Mouse (Mus musculus) heart, postnatal 25 days (tissue): Measurements from ENCODE around the gene Pard3b. TPM values are rescaled to one million over a fixed set of nuclear protein-coding genes. Genes with fewer than 3 reads are reported as not detected.

Experiments
- DNase-seq: peaks from one replicate; pipeline ENCODE4 v3.0.0; 2022; ENCODE audit warnings: low spot score
- intact Hi-C: fragments of 180-260 bp; cut with DNase I; formaldehyde crosslinking; loops from one replicate; pipeline ENCODE4 v1.15.1; 2025
- total RNA-seq, 2 experiments: library from RNA; stranded (reverse); gene quantifications; 2 replicates each; pipeline ENCODE4 v1.2.3; 2021

The Pard3b gene
- total RNA-seq = 10 to 100 TPM; 11.5 to 12.4 TPM

GRCm38 (mm10) chr1:61638347-61639111 lies at the start of gene Pard3b:
Gene Pard3b, plus strand, starts transcription at chr1:61638824.
- intact Hi-C loops = loop anchor here (10.0 kb wide), 2 partner anchors 254 to 344 kb away; no protein-coding TSS in a partner anchor
- peak; percentile 63 for DNase-seq

- intact Hi-C loops = no loop called here
Measured at GRCm38 (mm10) chr1:61616176-61616575, 22.4 kb upstream of the Pard3b start.

GRCm38 (mm10) chr1:61620651-61621050 lies 18.0 kb upstream of the Pard3b start:
- intact Hi-C loops = no loop called here
- no peak for DNase-seq

More at GRCm38 (mm10) chr1:61616176-61616575, 22.4 kb upstream of the Pard3b start:
- DNase-seq = no peak

GRCm38 (mm10) chr1:61629857-61630256 lies 8.8 kb upstream of the Pard3b start:
- intact Hi-C loops = loop anchor here (10.0 kb wide), 2 partner anchors 245 to 335 kb away; no protein-coding TSS in a partner anchor

GRCm38 (mm10) chr1:61639114-61640093 lies 780 bp downstream of the Pard3b start:
- intact Hi-C loops = loop anchor here (10.0 kb wide), 2 partner anchors 255 to 345 kb away; no protein-coding TSS in a partner anchor
- peak; percentile 1 for DNase-seq

More at GRCm38 (mm10) chr1:61629857-61630256, 8.8 kb upstream of the Pard3b start:
- no peak for DNase-seq

- intact Hi-C loops = no loop called here
- DNase-seq = no peak
Measured at GRCm38 (mm10) chr1:61641880-61642279, 3.3 kb downstream of the Pard3b start.

GRCm38 (mm10) chr1:61645062-61645461 lies 6.4 kb downstream of the Pard3b start:
- no peak for DNase-seq
- intact Hi-C loops = no loop called here

- intact Hi-C loops = no loop called here
- DNase-seq = no peak
Measured at GRCm38 (mm10) chr1:61649964-61650363, 11.3 kb downstream of the Pard3b start.

- intact Hi-C loops = no loop called here
- no peak for DNase-seq
Measured at GRCm38 (mm10) chr1:61651454-61652271, 13.0 kb downstream of the Pard3b start.

GRCm38 (mm10) chr1:61657760-61658159 lies 19.1 kb downstream of the Pard3b start:
- DNase-seq = no peak

GRCm38 (mm10) chr1:61659931-61660330 lies 21.3 kb downstream of the Pard3b start:
- intact Hi-C loops = no loop called here
- no peak for DNase-seq

More at GRCm38 (mm10) chr1:61657760-61658159, 19.1 kb downstream of the Pard3b start:
- intact Hi-C loops = no loop called here

GRCm38 (mm10) chr1:61685221-61685814 lies 46.7 kb downstream of the Pard3b start:
- DNase-seq = no peak
- intact Hi-C loops = no loop called here

GRCm38 (mm10) chr1:61685921-61686320 lies 47.3 kb downstream of the Pard3b start:
- intact Hi-C loops = no loop called here
- no peak for DNase-seq

- DNase-seq = no peak
- intact Hi-C loops = no loop called here
Measured at GRCm38 (mm10) chr1:61688301-61688700, 49.7 kb downstream of the Pard3b start.

GRCm38 (mm10) chr1:61698462-61699218 lies 60.0 kb downstream of the Pard3b start:
- intact Hi-C loops = no loop called here
- no peak for DNase-seq

GRCm38 (mm10) chr1:61709812-61710211 lies 71.2 kb downstream of the Pard3b start:
- intact Hi-C loops = no loop called here
- no peak for DNase-seq

GRCm38 (mm10) chr1:61711523-61711922 lies 72.9 kb downstream of the Pard3b start:
- no peak for DNase-seq
- intact Hi-C loops = no loop called here

GRCm38 (mm10) chr1:61729654-61730053 lies 91.0 kb downstream of the Pard3b start:
- intact Hi-C loops = no loop called here
- DNase-seq = no peak
